Mouse (Mus musculus): Measurements from ENCODE around the gene Tmprss12. TPM values are rescaled to one million over a fixed set of nuclear protein-coding genes. Genes with fewer than 3 reads are reported as not detected.

Gene Tmprss12
- polyA plus RNA-seq (2016; fragmentation: Nextera tagmentation; extraction: Ambion mirVana), result not detected in 2 replicates

GRCm38 (mm10) chr15:100280626-100281025 lies at the start of gene Tmprss12:
Gene Tmprss12 (plus strand): TSS chr15:100280837.
- H3K4me1 ChIP-seq, result no peaks in the 10 kb centered on the region
- no peaks in the 10 kb centered on the region for H3K27me3 ChIP-seq (ENCODE audit: low read depth, poor library complexity, severe bottlenecking)
- H3K27ac ChIP-seq, result no peak within 1 kb of the TSS
- WGBS, result 95% methylated on average over 20 of the region's 20 CpGs
- no peaks in the 10 kb centered on the region for H3K9me3 ChIP-seq (replicated peaks)
- H3K4me3 ChIP-seq, result no peak within 1 kb of the TSS
- H3K36me3 ChIP-seq, result no peaks in the 10 kb centered on the region
- DNase-seq (ENCODE audit: low spot score), result no peak

- WGBS, result 88% methylated on average over 14 of the region's 14 CpGs
- peaks cover 15% of the 10 kb centered on the region for H3K4me1 ChIP-seq
- peaks cover 52% of the 10 kb centered on the region for H3K36me3 ChIP-seq
- no peak overlapping the region for H3K4me3 ChIP-seq
- no peaks in the 10 kb centered on the region for H3K9me3 ChIP-seq (replicated peaks)
- no peaks in the 10 kb centered on the region for H3K27me3 ChIP-seq (ENCODE audit: low read depth, poor library complexity, severe bottlenecking)
- no peak overlapping the region for H3K27ac ChIP-seq
- no peak for DNase-seq (ENCODE audit: low spot score)
Observed at GRCm38 (mm10) chr15:100231616-100232525, 48.8 kb upstream of the Tmprss12 start.

GRCm38 (mm10) chr15:100235208-100235965 lies 45.2 kb upstream of the Tmprss12 start:
- DNase-seq (ENCODE audit: low spot score), result no peak
- 95% methylated on average over 12 of the region's 12 CpGs for WGBS
- H3K4me1 ChIP-seq, result peaks cover 3% of the 10 kb centered on the region; the same call in 1 of the 2 replicates
- H3K27me3 ChIP-seq (ENCODE audit: low read depth, poor library complexity, severe bottlenecking), result no peaks in the 10 kb centered on the region
- H3K27ac ChIP-seq, result no peak overlapping the region
- H3K9me3 ChIP-seq (replicated peaks), result no peaks in the 10 kb centered on the region
- H3K36me3 ChIP-seq, result peaks cover 87% of the 10 kb centered on the region
- no peak overlapping the region for H3K4me3 ChIP-seq

GRCm38 (mm10) chr15:100236952-100237351 lies 43.7 kb upstream of the Tmprss12 start:
- no peak overlapping the region for H3K27ac ChIP-seq
- no peaks in the 10 kb centered on the region for H3K27me3 ChIP-seq (ENCODE audit: low read depth, poor library complexity, severe bottlenecking)
- no peaks in the 10 kb centered on the region for H3K9me3 ChIP-seq (replicated peaks)
- no peak overlapping the region for H3K4me3 ChIP-seq
- H3K36me3 ChIP-seq, result peaks cover 99% of the 10 kb centered on the region
- WGBS, result 92% methylated on average over 6 of the region's 6 CpGs
- no peaks in the 10 kb centered on the region for H3K4me1 ChIP-seq
- DNase-seq (ENCODE audit: low spot score), result no peak

GRCm38 (mm10) chr15:100241780-100242179 lies 38.9 kb upstream of the Tmprss12 start:
- no peak for DNase-seq (ENCODE audit: low spot score)
- H3K36me3 ChIP-seq, result peaks cover 100% of the 10 kb centered on the region
- no peaks in the 10 kb centered on the region for H3K27me3 ChIP-seq (ENCODE audit: low read depth, poor library complexity, severe bottlenecking)
- WGBS, result 93% methylated on average over 6 of the region's 6 CpGs
- no peak overlapping the region for H3K4me3 ChIP-seq
- no peaks in the 10 kb centered on the region for H3K4me1 ChIP-seq
- H3K9me3 ChIP-seq (replicated peaks), result no peaks in the 10 kb centered on the region
- no peak overlapping the region for H3K27ac ChIP-seq

- DNase-seq (ENCODE audit: low spot score), result no peak
- peaks cover 100% of the 10 kb centered on the region for H3K36me3 ChIP-seq
- H3K27ac ChIP-seq, result no peak overlapping the region
Observed at GRCm38 (mm10) chr15:100245951-100246350, 34.7 kb upstream of the Tmprss12 start.

GRCm38 (mm10) chr15:100247296-100247695 lies 33.3 kb upstream of the Tmprss12 start:
- 96% methylated on average over 9 of the region's 9 CpGs for WGBS
- Histone ChIP-seq H3K4me3 (no peak overlapping the region), H3K27ac (no peak overlapping the region), H3K9me3 (replicated peaks) (no peaks in the 10 kb centered on the region), H3K27me3 (ENCODE audit: low read depth, poor library complexity, severe bottlenecking) (no peaks in the 10 kb centered on the region), H3K36me3 (peaks cover 100% of the 10 kb centered on the region), H3K4me1 (no peaks in the 10 kb centered on the region)
- no peak for DNase-seq (ENCODE audit: low spot score)

More at GRCm38 (mm10) chr15:100245951-100246350, 34.7 kb upstream of the Tmprss12 start:
- Histone ChIP-seq H3K9me3 (replicated peaks) (no peaks in the 10 kb centered on the region), H3K4me1 (no peaks in the 10 kb centered on the region), H3K4me3 (no peak overlapping the region), H3K27me3 (ENCODE audit: low read depth, poor library complexity, severe bottlenecking) (no peaks in the 10 kb centered on the region)
- 97% methylated on average over 7 of the region's 7 CpGs for WGBS

- 97% methylated on average over 6 of the region's 6 CpGs for WGBS
- no peaks in the 10 kb centered on the region for H3K27me3 ChIP-seq (ENCODE audit: low read depth, poor library complexity, severe bottlenecking)
- peaks cover 100% of the 10 kb centered on the region for H3K36me3 ChIP-seq
- no peaks in the 10 kb centered on the region for H3K9me3 ChIP-seq (replicated peaks)
- no peak overlapping the region for H3K27ac ChIP-seq
- DNase-seq (ENCODE audit: low spot score), result no peak
- H3K4me1 ChIP-seq, result no peaks in the 10 kb centered on the region
- no peak overlapping the region for H3K4me3 ChIP-seq
Observed at GRCm38 (mm10) chr15:100248665-100249433, 31.8 kb upstream of the Tmprss12 start.

GRCm38 (mm10) chr15:100251153-100251780 lies 29.4 kb upstream of the Tmprss12 start:
- no peak for DNase-seq (ENCODE audit: low spot score)
- H3K27ac ChIP-seq, result no peak overlapping the region
- 94% methylated on average over 6 of the region's 6 CpGs for WGBS
- H3K4me1 ChIP-seq, result no peaks in the 10 kb centered on the region
- peaks cover 100% of the 10 kb centered on the region for H3K36me3 ChIP-seq
- no peaks in the 10 kb centered on the region for H3K27me3 ChIP-seq (ENCODE audit: low read depth, poor library complexity, severe bottlenecking)
- H3K9me3 ChIP-seq (replicated peaks), result no peaks in the 10 kb centered on the region
- no peak overlapping the region for H3K4me3 ChIP-seq

- Histone ChIP-seq H3K36me3 (peaks cover 94% of the 10 kb centered on the region), H3K27ac (no peak overlapping the region), H3K9me3 (replicated peaks) (no peaks in the 10 kb centered on the region), H3K27me3 (ENCODE audit: low read depth, poor library complexity, severe bottlenecking) (no peaks in the 10 kb centered on the region), H3K4me3 (no peak overlapping the region), H3K4me1 (no peaks in the 10 kb centered on the region)
- DNase-seq (ENCODE audit: low spot score), result no peak
- WGBS, result 88% methylated on average over 6 of the region's 6 CpGs
Observed at GRCm38 (mm10) chr15:100256386-100256785, 24.3 kb upstream of the Tmprss12 start.

- Histone ChIP-seq H3K27me3 (ENCODE audit: low read depth, poor library complexity, severe bottlenecking) (no peaks in the 10 kb centered on the region), H3K27ac (no peak overlapping the region), H3K4me3 (no peak overlapping the region), H3K36me3 (peaks cover 93% of the 10 kb centered on the region), H3K4me1 (no peaks in the 10 kb centered on the region), H3K9me3 (replicated peaks) (no peaks in the 10 kb centered on the region)
- no peak for DNase-seq (ENCODE audit: low spot score)
- 92% methylated on average over 5 of the region's 5 CpGs for WGBS
Observed at GRCm38 (mm10) chr15:100257305-100257704, 23.3 kb upstream of the Tmprss12 start.

Data from limb, embryonic 10.5 days (tissue).